Mouse (Mus musculus) liver, embryonic 12.5 days (tissue): ENCODE data around the gene Scarf1. TPM values are rescaled to one million over a fixed set of nuclear protein-coding genes. Genes with fewer than 3 reads are reported as not detected.
A peak's percentile ranks its signal among the peaks of the same experiment; 100 is the strongest.

Experiments used
- ATAC-seq: fragments of 200-750 bp; cut with Nextera tagmentation; 2 replicates; pipeline ENCODE4 v1.8.0; 2017; ENCODE audit warnings: moderate number of reproducible peaks, mild to moderate bottlenecking, moderate library complexity
- H3K27ac ChIP-seq: fragments of 300-500 bp; sonication (generic); 2 replicates; pipeline ENCODE4 v1.5.1; 2016; ENCODE audit warnings: mild to moderate bottlenecking
- H3K27me3 ChIP-seq: fragments of 300-500 bp; sonication (generic); replicated peaks from 2 replicates; pipeline ENCODE4 v1.6.1; 2016; ENCODE audit warnings: mild to moderate bottlenecking, moderate library complexity
- H3K36me3 ChIP-seq: fragments of 300-500 bp; sonication (generic); 2 replicates; pipeline ENCODE4 v1.6.1; 2016; ENCODE audit warnings: mild to moderate bottlenecking, moderate library complexity
- H3K4me1 ChIP-seq: fragments of 300-500 bp; sonication (generic); 2 replicates; pipeline ENCODE4 v1.6.1; 2016
- H3K4me2 ChIP-seq: fragments of 300-500 bp; sonication (generic); 2 replicates; pipeline ENCODE4 v1.6.1; 2016; ENCODE audit warnings: mild to moderate bottlenecking, moderate library complexity
- H3K4me3 ChIP-seq: fragments of 300-500 bp; sonication (generic); 2 replicates; pipeline ENCODE4 v1.5.1; 2016; ENCODE audit warnings: mild to moderate bottlenecking, moderate library complexity
- H3K9ac ChIP-seq: fragments of 300-500 bp; sonication (generic); 2 replicates; pipeline ENCODE4 v1.6.1; 2016; ENCODE audit warnings: mild to moderate bottlenecking, moderate library complexity
- H3K9me3 ChIP-seq: fragments of 300-500 bp; sonication (generic); replicated peaks from 2 replicates; pipeline ENCODE4 v1.6.1; 2016; ENCODE audit warnings: mild to moderate bottlenecking, moderate library complexity
- WGBS: fragments of 180-500 bp; shearing (Covaris S2); methylation state at CpG from one replicate; pipeline ENCODE4 v1.1.7; 2016; ENCODE audit not compliant: insufficient replicate concordance; 5-methylcytosine and 5-hydroxymethylcytosine counted together
- polyA plus RNA-seq: library from polyadenylated mRNA; unstranded; fragments of >200 nt; fragmentation: Nextera tagmentation; extraction: Ambion mirVana; gene quantifications from 2 replicates; pipeline ENCODE4 v1.2.1, GENCODE M21; 2016

Gene Scarf1
- 5.2 TPM in 2 replicates for polyA plus RNA-seq

DNA sequence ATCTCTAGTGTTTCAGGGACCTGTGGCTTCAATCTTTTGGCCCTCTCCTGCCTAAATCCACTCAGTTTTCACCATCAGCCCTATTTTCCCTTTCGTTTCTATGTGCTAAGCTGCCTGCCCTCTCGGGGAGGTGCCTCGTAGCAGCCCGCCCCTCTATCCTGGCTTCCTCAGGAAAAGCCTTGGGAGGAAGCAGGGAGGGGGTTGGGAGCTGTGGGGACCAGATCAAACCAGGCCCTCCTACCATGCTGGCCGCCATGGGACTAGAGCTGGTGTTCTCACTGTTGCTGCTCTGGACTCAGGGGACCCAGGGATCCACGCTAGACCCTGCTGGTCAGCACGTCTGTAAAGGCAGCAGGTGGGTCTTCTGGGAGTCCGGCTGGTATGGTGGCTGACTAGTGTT, at the start of gene Scarf1:
TSS of gene Scarf1 (plus strand) at position 205 of the 400 bp plus-strand sequence.
- ATAC-seq: no peak
- peak within 1 kb of the TSS; percentile 27 for H3K4me2 ChIP-seq
- no peak within 1 kb of the TSS for H3K9ac ChIP-seq
- peaks cover 14% of the 10 kb centered on the region for H3K36me3 ChIP-seq
- H3K4me1 ChIP-seq: peaks cover 21% of the 10 kb centered on the region
- H3K27ac ChIP-seq: no peak within 1 kb of the TSS
- H3K4me3 ChIP-seq: peak within 1 kb of the TSS; percentile 2; the same call in 1 of the 2 replicates
- H3K27me3 ChIP-seq: no peaks in the 10 kb centered on the region
- WGBS: 42% methylated on average over 8 of the region's 8 CpGs
- H3K9me3 ChIP-seq: no peaks in the 10 kb centered on the region

DNA sequence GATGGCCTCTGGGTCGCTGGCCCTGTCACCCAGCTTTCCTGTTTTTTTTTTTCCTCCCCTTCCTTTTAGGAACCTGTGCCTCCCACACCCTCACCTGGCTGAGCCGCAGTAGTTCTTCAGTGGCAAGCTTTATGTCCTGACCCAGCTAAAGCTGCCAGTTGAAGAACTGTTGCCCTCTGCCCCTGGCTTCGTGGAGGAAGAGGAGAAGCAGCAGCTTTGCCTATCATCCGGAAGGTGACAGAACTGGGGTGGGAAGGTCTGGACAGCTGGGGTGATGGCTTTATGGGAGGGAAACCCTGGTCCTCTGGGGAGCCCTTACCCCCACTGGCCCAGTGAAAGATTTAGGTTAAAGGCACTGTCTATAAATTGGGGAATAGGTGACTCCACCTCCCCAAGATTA, 49.7 kb upstream of the Scarf1 start:
- H3K9ac ChIP-seq: peak overlapping the region; percentile 90
- no peaks in the 10 kb centered on the region for H3K9me3 ChIP-seq
- H3K4me2 ChIP-seq: peak overlapping the region; percentile 94
- peak overlapping the region; percentile 100 for H3K27ac ChIP-seq
- peaks cover 36% of the 10 kb centered on the region for H3K36me3 ChIP-seq
- peaks cover 75% of the 10 kb centered on the region for H3K4me1 ChIP-seq
- no peak for ATAC-seq
- WGBS: 69% methylated on average over 4 of the region's 4 CpGs
- peak overlapping the region; percentile 86 for H3K4me3 ChIP-seq
- no peaks in the 10 kb centered on the region for H3K27me3 ChIP-seq

DNA sequence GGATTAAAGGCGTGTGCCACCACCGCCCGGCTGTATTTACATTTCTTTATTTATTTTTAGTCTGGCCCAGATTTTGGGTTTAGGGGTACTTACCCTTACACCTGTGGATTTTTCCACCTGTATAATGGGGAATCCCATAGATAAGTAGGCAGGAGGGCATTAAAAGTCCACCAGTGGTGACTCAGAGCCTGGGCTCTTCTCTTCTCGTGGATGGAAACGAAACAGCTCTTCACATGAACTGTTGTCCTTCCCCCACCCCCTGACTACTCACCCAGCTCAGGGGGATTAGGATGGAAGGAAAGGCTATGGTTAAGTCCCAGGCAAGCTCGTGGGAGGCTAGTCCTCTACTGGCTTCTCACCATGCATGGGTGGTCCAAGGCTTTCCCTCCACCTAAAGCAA, 48.9 kb upstream of the Scarf1 start:
- Histone ChIP-seq H3K4me2 (peak overlapping the region; percentile 10; the same call in 1 of the 2 replicates), H3K27me3 (no peaks in the 10 kb centered on the region), H3K36me3 (peaks cover 36% of the 10 kb centered on the region), H3K4me3 (no peak overlapping the region), H3K27ac (peak overlapping the region; percentile 7; the same call in 1 of the 2 replicates), H3K9me3 (no peaks in the 10 kb centered on the region), H3K4me1 (peaks cover 74% of the 10 kb centered on the region), H3K9ac (no peak overlapping the region)
- ATAC-seq: no peak
- 88% methylated on average over 6 of the region's 6 CpGs for WGBS

DNA sequence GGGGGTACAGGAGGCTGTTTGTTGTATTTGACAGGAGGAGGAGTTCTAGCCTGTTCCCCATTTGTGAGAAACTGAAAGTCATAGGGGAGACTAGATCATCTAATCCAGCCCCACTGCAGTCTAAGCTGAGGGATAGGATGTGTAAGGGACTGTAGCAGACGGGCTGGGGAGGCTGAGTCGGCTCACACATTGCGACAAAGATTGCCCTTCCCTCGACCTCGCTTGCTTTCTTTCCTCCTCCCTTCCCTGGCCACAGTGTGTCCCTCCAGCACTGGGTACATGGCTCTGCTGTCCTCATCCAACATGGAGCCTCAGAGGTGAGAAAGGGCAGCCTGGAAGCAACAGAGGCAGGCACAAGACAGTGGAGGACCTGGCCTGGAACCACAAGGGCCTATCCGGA, 48.3 kb upstream of the Scarf1 start:
- H3K27ac ChIP-seq: 0 out of 2 replicates have a peak overlapping the region, but pooled peaks have one; percentile 7
- 74% methylated on average over 6 of the region's 6 CpGs for WGBS
- peaks cover 36% of the 10 kb centered on the region for H3K36me3 ChIP-seq
- H3K9ac ChIP-seq: no peak overlapping the region
- no peak for ATAC-seq
- H3K27me3 ChIP-seq: no peaks in the 10 kb centered on the region
- no peak overlapping the region for H3K4me3 ChIP-seq
- peaks cover 70% of the 10 kb centered on the region for H3K4me1 ChIP-seq
- H3K4me2 ChIP-seq: no peak overlapping the region
- no peaks in the 10 kb centered on the region for H3K9me3 ChIP-seq

DNA sequence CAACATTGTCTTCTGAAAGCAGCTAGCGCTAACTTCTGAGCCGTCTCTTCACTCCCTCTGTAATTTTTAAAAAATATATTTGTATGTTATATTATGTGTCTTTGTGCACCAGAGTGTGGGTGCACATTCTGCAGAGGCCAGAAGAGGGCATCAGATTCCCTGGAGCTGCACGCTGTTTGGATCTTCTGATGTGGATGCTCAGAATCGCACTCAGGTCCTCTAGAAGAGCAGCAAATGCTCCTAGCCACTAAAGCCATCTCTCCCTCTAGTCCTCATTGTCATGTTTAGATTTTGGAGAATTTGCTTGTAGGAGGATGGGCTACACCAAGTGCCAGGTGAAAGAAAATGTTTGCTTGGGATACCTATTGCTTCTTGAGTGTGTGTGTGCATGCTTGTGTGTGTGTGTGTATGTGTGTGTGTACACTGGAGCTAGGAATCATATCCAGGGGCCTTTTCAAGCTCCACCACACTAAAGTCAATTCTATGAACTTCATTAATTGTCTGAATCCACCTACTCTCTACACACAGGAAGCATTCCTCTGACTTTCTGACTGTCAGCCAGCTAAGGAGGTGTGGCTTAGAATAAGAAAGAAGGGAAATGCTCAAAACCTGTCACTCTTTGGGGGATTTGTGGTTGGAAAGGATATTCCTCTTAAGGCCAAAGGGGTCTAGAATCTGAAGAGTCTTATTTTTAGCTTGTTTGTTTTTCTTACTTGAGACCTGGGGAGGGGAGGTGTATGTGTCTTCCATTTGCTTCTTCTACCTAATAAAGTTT, 46.4 kb upstream of the Scarf1 start:
- Histone ChIP-seq H3K4me1 (peaks cover 69% of the 10 kb centered on the region), H3K4me3 (peak overlapping the region; percentile 60), H3K4me2 (peak overlapping the region; percentile 84), H3K36me3 (peaks cover 36% of the 10 kb centered on the region), H3K27me3 (no peaks in the 10 kb centered on the region), H3K27ac (peak overlapping the region; percentile 70), H3K9ac (peak overlapping the region; percentile 71), H3K9me3 (no peaks in the 10 kb centered on the region)
- 98% methylated on average over 4 of the region's 4 CpGs for WGBS
- no peak for ATAC-seq

DNA sequence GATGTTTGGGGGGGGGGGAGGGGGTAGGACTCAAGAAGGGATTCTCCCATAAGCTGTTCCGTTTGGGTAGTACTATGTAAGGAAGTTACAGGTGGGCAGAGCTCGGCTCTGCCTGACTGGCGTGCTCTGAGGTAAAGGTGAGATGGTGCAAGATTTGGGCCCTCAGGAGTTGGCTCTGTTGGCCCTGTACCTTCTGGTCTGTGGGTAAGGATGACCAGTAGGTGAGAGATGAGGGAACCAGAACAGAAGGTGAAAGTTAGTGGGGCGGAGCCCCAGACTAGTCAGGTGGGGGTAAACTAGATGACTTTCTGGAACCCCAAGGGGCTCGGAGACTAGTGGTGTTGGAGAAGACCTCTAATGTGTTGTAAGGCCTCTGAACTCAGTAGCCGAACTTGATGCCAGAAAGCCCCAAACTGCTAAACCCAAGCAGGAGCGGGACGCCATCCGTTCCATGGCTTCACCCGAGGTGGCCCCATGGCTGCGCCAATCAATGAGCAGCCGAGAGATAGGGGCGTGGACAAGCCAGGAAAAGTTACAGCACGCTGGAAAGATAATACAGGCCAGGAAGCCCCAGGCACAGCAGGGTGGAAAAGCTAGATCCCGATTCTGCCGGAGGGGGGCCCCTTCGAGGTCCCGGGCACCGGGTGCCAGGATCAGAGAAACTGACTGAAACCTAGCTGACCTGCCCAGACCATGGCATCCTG, 45.7 kb upstream of the Scarf1 start:
- Histone ChIP-seq H3K27me3 (no peaks in the 10 kb centered on the region), H3K4me3 (peak overlapping the region; percentile 60), H3K36me3 (peaks cover 36% of the 10 kb centered on the region), H3K27ac (peak overlapping the region; percentile 70), H3K4me1 (peaks cover 66% of the 10 kb centered on the region), H3K9ac (peak overlapping the region; percentile 71), H3K4me2 (peak overlapping the region; percentile 84), H3K9me3 (no peaks in the 10 kb centered on the region)
- ATAC-seq: peak; percentile 83
- WGBS: 15% methylated on average over 19 of the region's 19 CpGs

DNA sequence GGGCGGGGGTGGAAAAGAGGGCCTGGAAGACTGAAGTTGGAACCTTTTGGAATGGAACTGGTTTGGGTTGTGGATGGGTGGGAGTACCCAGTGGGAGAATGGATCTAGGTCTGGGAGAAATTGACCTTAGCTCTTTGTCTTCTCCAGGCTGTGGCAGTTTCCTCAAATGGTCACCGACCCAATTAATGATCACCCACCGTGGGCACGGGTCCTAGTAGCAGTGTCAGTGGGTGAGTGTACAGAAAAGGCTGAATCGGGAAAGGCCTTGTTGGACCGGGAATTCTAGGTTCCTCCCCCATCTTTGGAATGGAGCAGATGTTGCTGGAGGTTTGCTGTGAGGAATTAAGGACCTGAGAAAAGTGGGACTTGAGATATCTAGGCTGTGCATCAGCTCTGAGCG, 44.9 kb upstream of the Scarf1 start:
- peaks cover 34% of the 10 kb centered on the region for H3K36me3 ChIP-seq
- peak overlapping the region; percentile 70; the same call in 1 of the 2 replicates for H3K27ac ChIP-seq
- WGBS: 50% methylated on average over 7 of the region's 7 CpGs

DNA sequence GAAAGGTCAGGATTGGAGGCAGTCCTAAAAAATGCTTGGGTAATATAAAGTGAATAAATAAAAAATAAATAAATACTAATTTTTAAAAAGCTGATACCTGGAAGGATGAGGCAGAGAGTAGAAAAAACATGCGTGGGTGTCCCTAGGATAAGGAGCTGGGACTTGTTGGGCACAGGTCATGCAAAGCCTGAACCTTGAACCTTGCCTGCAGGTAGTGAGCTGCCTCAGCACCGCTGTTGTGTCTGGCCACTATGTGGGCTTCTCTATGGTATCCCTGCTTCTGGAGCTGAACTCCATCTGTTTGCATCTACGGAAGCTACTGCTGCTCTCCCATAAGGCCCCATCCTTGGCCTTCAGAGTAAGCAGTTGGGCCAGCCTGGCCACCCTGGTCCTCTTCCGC, 44.1 kb upstream of the Scarf1 start:
- Histone ChIP-seq H3K36me3 (peaks cover 25% of the 10 kb centered on the region), H3K9ac (no peak overlapping the region), H3K4me2 (no peak overlapping the region), H3K4me1 (peaks cover 60% of the 10 kb centered on the region), H3K9me3 (no peaks in the 10 kb centered on the region), H3K27ac (peak overlapping the region; percentile 24; the same call in 1 of the 2 replicates), H3K27me3 (no peaks in the 10 kb centered on the region), H3K4me3 (no peak overlapping the region)
- no peak for ATAC-seq
- WGBS: 87% methylated on average over 4 of the region's 4 CpGs

More for the DNA sequence above, 44.9 kb upstream of the Scarf1 start:
- H3K27me3 ChIP-seq: no peaks in the 10 kb centered on the region
- no peaks in the 10 kb centered on the region for H3K9me3 ChIP-seq
- peak overlapping the region; percentile 84 for H3K4me2 ChIP-seq
- H3K4me1 ChIP-seq: peaks cover 66% of the 10 kb centered on the region
- ATAC-seq: no peak
- H3K9ac ChIP-seq: peak overlapping the region; percentile 71
- peak overlapping the region; percentile 60 for H3K4me3 ChIP-seq

DNA sequence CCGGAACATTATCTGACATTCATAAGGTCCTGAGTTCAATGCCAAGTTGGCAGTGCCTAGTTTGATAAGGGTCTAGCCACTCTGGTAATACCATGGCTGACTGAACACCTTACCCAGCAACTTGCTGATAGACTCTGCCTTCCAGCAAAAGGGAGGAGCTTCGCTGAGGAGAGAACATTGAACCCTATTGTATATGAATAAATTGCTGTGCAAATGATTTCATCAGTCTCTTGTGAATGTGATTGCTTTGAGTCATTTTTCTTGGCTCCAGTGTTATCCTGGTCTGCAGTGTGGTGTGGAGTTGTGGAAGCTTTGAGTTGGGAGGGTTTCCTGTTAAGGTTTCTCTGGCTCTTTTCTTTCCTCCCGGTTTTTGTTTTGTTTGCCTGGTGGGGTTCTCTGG, 42.7 kb upstream of the Scarf1 start:
- Histone ChIP-seq H3K9me3 (no peaks in the 10 kb centered on the region), H3K9ac (no peak overlapping the region), H3K27ac (no peak overlapping the region), H3K4me2 (no peak overlapping the region), H3K27me3 (no peaks in the 10 kb centered on the region), H3K4me1 (peaks cover 49% of the 10 kb centered on the region), H3K4me3 (no peak overlapping the region), H3K36me3 (peaks cover 11% of the 10 kb centered on the region)
- ATAC-seq: no peak
- 78% methylated on average over 3 of the region's 3 CpGs for WGBS

DNA sequence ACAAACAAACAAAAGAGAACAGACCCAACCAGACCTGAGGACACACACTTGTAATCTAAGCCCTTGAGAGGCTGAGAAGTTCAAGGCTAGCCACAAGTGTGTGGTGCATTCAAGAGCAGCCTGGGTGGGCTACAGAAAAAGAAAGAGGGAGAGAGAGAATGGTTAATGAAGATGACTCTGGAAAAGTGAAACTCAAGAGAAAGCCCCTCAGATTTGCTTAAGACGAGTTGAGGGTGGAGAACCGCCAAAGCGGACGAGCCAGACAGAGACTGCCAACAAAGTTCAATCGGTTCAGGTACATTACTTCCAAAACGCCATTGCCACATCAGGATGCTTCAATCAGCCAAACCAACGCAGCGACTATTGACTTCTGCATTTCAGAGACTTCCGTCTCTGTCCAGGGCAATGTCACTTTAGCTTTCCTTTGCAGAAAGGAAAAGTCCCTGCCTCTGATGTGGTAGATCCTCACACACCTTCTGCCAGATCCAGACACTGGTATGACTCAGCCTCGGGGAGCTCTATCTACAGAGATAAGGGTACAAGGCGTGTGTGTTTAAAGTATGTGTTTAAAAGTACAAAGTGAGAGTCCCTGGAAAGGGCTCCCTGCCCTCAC, 40.8 kb upstream of the Scarf1 start:
- H3K36me3 ChIP-seq: no peaks in the 10 kb centered on the region
- no peak overlapping the region for H3K4me3 ChIP-seq
- no peaks in the 10 kb centered on the region for H3K9me3 ChIP-seq
- peak overlapping the region; percentile 34; the same call in 1 of the 2 replicates for H3K27ac ChIP-seq
- peak overlapping the region; percentile 39 for H3K4me2 ChIP-seq
- no peaks in the 10 kb centered on the region; the same call in 1 of the 2 replicates for H3K27me3 ChIP-seq
- ATAC-seq: peak; percentile 69
- 45% methylated on average over 11 of the region's 11 CpGs for WGBS
- H3K9ac ChIP-seq: no peak overlapping the region
- H3K4me1 ChIP-seq: peaks cover 41% of the 10 kb centered on the region

DNA sequence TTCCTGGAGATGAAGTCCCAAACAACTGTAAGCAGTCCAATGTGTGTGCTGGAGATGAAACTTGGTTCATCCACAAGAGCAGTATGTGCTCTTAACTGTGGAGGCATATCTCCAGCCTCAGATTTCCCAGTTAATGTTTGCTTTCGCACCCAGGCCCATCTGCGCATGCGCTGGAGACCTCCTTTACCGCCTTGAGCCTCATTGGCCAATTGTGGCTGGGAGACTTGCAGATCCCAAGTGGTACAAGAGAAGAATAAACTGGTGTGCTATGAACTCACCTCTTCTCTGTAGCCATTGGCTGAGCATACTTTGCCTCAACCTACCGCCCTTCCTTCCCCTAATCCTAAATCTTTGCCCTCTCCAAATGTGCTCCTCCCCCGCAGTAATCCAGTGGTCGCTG, 40.0 kb upstream of the Scarf1 start:
- no peak overlapping the region for H3K4me3 ChIP-seq
- ATAC-seq: no peak
- H3K27me3 ChIP-seq: peaks cover 4% of the 10 kb centered on the region; the same call in 1 of the 2 replicates
- H3K4me2 ChIP-seq: no peak overlapping the region
- H3K9ac ChIP-seq: no peak overlapping the region
- 63% methylated on average over 7 of the region's 7 CpGs for WGBS
- H3K4me1 ChIP-seq: peaks cover 33% of the 10 kb centered on the region
- H3K9me3 ChIP-seq: no peaks in the 10 kb centered on the region
- H3K27ac ChIP-seq: 0 out of 2 replicates have a peak overlapping the region, but pooled peaks have one; percentile 34
- H3K36me3 ChIP-seq: no peaks in the 10 kb centered on the region
